Mouse (Mus musculus) c-Kit-positive CD71-positive TER-119-positive erythroid progenitor cells, embryonic 14.5 days (primary cell): ENCODE results near the gene Lrmp.
"Not testable (repeated sequence)": the region's sequence is repeated elsewhere in the genome, so short reads cannot be mapped to it uniquely, and the experiment has no call there.

Source experiments
- DNase-seq: peaks from one replicate; pipeline ENCODE4 v3.0.0-alpha.2; 2013; ENCODE audit warnings: low spot score

Lrmp gene

DNA sequence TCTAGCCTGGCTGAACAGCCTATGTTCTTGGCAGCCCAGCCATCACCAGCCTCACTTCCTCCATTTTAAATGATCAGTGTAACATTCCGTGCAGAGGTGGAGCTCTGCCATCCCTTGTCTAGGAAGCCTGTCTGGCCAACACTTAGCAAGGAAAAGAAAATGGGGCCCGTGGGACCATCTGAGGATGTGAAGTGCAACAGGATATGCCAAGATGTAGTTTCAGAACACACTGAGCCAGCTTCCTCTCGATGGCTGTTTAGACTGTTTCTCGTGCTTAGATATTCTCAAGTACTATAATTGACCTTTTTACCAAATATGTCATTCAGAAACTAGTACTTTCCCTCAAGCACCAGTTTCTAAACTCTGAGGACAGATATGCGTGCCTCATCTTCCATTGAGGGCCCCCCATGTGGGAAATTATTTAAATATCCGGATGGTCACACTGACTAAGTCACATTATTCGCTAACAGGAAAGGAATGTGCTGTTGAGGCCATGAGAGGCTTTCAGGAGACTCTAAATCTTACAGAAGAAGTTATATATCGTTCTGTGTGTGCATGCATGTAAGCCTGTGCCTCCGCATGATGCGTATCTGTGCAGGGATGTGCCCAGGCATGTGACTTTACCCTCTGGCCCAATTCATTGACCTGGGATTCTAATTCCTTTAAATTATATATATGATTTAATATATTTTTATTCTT, 11.1 kb upstream of the Lrmp start:
- no peak for DNase-seq

DNA sequence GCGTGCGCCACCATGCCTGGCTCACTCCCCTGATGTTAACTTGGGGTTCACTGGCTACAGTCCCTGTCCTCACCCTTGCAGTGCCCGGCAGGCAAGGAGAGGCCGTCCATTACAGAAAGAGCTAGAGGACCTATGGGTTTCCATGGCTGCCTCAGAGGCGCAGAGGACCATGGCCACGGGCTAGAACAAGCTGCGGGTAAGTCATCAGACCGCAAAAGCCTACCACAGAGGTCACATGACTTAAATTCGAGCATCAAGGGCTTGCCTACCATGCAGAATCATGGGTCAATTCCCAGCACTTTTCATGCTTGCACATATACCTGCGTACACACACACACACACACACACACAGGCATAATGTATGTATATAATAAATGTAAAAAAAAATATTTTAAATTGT, 10.0 kb upstream of the Lrmp start:
- DNase-seq, result no peak

DNA sequence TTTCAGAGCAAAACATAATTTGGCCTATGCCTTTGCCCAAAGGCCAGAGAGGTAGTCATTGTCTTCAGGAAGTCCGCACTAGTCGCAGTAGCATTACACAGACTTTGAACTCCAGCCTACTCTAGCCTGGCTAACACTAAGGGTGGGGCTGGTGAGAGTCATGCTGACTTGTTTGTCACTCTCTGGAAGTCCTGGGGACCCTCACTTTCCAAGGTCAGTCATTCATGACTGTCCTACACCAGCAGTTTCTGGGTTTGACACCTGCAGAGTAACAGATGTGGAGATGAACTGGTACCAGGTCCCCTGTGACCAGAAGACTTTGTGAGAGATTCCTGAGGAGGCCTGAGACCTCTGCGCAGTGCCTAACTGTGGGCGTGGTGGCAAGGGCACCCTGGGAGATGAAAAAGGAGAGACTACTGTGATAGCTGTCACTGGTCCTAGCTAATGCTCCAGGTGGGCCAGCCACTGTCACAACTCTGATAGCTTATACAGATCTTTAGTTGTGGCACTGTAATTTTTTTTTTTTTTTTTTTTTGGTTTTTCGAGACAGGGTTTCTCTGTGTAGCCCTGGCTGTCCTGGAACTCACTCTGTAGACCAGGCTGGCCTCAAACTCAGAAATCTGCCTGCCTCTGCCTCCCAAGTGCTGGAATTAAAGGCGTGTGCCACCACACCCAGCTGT, 9.2 kb upstream of the Lrmp start:
- DNase-seq, result no peak

DNA sequence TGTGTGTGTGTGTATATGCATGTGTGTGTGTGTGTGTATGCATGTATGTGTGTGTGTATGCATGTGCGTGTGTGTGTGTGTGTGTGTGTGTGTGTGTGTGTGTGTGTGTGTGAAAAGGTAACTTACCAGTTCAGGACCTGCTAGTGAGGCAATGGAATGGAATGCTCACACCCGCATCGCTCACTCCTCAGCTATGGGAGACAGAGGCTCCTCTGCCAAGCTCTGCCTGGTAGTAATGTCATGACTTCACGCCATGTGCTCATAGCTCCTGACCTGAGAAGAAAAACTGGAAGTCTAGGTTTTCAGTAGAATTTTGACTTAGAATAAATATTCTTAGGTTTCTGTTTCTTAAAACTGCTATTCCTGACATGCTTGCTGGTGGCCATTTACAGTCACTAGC, 4.7 kb upstream of the Lrmp start:
- DNase-seq, result no peak

DNA sequence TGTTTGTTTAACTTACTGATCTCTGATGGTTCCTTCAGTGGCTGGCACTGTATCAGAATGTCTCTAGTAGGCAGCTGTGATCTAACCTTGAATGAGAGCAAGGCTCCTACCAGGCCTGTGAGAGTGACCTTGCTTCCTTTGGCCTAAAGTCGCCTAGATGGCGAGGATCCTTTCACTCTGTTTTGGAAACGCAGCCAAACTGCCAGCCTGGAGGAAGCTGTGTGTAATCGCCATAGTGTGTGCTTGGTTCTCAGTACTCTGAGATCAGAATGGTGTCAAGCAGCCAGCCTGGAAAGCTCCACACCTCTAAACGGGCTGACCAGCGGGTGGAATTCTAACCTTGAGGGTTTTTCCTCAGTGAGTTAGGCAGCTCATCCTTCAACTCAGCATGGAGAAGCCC, 2.6 kb upstream of the Lrmp start:
- no peak for DNase-seq

DNA sequence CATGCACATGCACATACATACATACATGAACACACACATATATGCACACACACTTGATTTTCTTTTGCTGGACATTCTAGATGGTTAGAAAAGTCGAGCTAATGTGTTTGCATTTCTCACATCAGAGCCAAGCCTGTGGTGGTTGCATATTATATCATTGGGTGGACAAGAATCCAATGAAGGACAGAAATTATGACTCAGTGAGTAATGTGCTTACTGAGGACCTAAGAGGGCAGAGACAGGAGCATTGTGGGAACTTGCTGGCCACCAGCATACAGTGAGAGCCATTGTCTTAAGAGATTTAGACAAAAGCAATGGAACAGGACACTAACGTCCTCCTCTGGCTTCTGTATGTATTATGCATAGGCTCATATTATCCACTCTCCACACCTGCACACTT, 892 bp upstream of the Lrmp start:
- DNase-seq, result no peak

DNA sequence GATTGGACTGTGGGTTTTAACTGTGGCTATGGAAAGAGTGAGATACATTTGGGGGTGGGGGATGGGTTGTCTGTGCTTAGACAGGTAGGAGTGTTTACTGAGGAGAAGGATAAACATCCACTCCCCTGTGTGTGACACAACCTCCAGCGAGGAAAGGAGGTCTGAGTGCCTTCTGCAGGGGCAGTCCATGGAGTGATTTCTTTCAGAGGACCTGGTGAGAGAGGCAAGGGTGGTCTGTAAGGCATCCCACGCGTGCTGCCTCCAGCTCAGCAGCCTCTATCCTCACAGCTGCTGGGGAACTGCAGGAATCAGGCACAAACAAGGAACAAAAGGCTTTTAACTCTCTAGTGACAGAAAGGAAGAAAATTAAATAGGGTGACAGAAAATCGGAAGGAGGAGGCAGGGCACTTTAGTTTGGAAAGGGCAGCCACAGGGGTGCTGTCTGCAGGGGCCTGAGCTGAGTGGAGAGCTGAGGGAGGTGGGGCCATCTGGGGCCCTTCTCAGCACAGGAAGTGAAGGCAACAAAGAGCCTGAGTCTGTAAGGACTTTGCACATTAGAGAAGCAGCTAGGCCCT, 732 bp downstream of the Lrmp start:
- DNase-seq, result no peak

DNA sequence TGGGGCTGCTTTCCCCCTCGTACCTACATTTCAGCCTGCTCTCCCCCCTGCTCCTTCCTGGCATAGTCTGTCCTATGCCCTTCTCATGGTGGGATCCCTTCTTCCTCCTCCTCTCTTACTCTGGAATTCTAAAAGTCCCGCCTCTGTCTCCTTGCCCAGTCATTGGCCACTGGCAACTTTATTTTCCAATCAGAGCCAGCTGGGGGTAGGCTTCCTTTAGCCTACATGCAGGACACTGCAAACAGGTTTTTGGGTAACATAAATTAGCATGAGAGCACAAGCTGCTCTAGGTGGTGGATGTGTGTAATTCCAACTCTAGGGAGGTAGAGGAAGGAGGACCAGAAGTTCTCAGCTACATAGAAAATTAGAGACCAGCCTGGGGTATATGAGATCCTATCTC, 4.6 kb downstream of the Lrmp start:
- no peak for DNase-seq

DNA sequence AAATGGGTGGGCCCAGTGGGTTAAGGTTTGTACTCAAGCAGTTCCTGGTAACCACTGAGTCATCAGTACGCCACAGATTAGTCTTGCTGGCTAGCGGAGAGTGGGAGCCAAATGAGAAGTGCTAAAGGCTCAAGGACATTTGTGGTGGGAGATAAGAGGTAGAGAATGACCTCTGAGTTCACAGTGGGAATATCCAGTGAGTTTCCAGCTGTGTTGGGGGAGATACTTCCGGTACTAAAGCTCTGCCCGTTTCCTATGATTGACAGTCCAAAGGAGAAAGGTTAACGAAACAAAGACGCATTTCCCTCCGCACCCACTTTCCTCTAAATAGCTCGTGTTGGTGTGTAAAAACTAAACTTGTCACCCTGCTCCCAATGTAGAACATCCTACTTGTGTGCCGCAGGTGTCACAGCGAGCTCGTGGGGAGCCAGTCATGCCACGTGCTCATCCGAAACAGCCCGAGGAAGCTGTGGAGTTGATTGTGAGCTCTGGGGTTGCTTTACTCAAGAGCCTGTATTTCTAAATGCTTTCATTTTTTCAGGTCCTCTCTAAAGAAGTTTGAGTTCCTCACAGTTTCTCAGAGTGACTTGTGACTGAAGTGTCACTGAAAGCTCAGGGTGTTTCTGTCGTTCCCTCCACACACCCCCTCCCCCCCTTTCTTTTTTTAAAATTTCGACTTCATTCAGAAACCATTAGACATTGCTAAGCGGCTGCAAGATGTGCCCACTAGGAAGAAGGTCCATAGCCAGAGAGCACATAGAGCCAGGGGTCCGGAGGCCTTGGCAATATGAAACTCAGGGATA, 5.5 kb downstream of the Lrmp start:
- peak; percentile 66 for DNase-seq

DNA sequence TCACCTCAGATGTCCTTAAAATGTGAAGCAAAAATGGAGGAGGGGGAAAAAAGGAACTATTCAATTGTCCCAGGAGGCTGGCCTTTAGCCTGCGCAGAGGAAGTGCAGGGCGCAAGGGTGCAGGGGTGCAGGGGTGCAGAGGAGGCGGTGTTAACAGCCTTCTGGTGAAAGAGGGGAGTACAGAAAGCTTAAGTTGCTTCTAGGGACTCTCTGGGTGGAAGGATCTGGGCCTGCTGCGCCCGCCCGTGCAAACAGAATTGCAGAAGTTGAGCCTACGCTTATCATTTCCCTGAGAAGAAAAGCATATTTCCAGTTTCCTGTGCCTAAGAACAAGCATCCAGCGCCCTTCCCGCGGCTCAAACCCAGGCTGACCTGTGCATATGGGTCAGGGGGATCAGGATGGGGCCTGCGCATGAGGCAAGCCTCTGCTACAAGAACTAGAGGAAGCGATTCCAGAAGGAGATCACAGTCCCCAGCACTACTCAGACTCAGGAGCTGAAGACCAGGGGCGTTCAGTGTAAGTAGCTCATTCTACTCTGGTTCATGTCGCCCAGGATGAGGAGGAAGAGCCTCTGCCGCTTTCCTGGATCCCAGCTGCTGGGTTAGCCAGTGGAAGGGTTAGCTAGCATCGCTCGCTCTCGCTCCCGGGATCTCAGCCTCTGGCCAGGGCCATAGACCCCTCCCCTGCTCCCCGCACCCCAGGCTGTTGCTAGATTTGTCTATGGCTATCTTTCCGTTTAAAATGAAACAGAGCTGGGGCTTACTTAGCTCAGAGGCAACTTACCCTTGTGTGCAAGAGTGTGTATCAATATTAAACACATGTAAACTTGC, 6.4 kb downstream of the Lrmp start:
- peak; percentile 42 for DNase-seq

DNA sequence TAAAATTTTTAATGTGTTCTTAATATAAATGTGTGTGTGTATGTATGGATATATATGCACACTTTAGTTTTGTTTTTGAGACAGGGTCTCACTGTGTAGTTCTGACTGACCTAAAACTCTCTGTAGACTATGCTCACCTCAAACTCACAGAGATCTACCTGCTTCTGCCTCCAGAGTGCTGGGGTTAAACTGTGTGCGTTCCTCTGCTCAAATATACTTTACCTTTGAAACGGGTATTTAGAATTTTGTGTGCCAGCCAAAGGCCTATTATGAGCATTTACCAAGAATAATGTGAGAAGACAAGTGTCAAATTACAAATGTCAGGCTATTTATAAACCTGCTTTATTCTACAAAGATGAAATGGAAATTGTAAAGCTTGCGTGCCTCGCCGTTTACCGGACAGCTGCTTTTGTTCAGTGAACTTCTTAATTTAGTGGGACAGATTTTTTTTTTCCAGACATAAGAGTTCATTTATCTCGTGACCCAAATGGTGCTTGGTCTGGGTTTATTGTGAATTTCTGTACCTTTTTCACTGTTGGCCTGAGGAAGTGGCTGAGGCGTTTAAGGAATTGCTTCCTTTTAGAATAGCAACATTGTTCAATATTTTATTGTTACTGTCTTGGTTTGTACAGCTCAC, 7.1 kb downstream of the Lrmp start:
- peak; percentile 32 for DNase-seq

DNA sequence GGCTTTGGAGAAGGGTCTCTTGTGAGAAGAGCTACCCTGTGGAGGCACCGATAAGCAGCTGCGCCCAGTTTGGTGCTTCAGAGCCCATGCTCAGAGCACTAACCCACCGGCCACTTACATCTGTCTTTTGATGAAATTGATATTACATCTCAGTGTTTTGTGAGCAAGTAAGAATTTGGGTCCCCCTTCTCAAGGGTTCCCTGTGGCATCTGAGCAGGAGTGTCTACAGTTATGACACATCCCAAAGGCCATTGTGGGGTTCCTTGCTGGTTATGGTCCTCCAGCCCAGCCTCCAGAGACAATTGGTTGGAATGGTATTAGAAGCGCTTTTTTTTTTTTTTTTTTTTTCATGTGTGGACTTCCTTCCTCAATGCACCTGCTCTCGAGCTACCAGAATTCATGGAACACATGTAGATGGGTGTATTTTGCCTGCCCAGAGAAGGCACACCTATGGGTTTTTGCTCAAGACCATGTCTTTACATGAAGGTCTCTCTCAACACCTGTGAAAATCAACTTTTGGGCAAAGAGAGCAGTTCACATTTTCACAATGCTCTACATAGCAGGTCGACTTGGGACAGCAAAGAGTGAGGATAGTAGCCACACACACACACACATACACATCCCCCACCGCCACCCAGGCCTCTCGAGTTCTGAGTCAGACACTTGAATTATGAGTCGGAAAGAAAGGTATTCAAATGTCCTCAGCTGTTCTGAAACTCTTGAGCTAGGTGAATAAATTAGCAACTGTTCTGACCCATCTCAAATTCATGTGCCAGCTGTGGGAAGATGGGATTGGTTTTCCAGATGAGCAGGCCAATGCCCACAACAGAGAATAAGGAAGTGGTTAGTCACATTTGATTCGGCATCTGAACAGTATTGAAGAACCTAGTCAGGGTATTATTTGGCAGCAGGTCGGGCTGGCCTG, 7.9 kb downstream of the Lrmp start:
- peak; percentile 22 for DNase-seq

DNA sequence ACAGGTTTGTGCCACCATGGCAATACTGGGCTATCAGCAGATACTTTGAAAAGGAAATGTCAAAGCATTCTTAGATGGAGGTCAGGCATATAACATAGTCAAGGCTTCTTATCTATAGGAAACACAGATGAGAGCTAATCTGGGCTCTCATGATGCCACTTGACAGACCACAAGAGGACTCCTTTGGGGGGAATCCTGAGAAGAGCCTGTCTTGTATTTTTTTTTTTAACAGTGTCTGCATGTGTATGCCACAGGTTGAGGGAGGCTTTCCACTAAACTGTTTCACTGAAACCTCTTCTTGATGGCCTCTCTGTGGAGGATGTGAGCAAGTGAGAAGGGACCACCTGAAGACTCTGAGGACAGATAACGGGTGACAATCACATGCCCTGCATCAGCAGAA, 9.2 kb downstream of the Lrmp start:
- peak; percentile 66 for DNase-seq

DNA sequence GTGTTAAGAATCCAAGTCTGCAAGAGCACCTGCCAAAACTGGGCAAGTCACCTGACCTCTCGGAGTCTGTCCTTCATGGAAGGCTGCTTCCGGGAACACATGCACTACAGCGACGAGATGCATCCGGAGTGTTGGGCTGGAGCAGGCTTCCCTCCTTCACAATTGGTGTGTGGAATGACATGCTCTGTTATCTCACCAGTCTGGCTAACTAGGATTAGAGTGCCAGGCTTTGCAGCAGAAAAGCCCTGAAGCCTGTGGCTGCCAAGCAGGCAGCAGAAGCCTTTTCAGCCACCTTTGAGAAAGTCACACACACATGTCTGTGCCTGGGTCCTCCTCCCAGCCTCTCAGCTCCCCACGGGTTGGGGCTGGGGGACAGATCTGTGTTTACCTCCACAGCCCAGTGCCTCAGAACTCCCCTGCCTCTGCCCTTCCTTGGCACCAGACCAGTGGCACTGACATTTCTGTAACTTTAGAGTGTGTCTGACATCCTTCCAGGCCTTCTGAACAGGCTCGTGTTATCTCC, 10.2 kb downstream of the Lrmp start:
- peak; percentile 28 for DNase-seq

DNA sequence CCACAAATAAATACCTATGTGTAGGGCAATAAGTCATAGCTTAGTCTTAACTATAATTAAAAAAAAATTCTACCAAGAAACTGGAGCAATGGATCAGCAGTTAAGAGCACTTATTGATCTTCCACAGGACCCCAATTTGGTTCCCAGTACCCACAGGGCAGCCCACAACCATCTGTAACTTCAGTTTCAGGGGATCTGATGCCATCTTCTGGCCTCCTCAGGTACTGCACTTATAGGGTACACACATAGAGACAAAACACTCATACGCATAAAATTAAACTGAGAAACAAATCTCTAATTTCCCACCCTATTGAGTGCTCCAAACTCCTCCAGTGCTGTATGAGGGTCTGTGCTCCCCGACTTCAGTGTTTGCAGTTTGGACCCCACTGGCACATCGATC, 12.2 kb downstream of the Lrmp start:
- no peak for DNase-seq

DNA sequence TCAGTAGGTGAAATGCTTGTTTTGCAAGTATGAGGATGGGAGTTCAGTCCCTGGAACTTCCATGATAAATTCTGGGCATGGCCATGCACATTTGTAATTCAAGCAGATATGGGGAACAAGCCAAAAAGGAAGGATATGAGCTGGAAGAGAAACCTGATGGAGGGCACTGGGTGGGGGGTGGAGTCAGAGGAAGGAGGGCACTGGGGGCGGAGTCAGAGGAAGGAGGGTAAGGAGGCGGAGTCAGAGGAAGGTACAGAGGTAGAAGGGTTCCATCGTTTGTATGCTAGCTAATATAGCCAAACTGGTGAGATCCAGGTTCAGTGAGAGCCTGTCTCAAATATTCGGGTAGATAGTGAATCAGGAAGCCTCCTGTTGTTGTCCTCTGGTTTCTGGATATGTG, 14.1 kb downstream of the Lrmp start:
- no peak for DNase-seq

DNA sequence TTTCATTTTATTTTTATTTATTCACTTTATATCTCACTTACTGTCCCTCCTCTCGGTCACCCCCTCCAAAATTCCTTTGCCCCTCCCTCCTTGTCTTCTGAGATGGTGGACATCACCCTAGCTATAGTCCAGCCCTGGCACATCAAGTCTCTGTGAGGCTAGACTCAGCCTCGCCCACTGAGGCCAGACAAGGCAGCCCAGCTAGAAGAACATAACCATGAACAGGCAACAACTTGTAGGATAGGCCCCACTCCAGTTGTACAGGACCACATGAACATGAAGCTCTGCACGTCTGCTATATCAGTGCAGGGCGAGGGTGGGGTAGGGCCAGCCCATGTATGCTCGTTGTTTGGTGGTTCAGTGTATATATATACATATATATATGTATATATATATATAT, 16.5 kb downstream of the Lrmp start:
- no peak for DNase-seq

DNA sequence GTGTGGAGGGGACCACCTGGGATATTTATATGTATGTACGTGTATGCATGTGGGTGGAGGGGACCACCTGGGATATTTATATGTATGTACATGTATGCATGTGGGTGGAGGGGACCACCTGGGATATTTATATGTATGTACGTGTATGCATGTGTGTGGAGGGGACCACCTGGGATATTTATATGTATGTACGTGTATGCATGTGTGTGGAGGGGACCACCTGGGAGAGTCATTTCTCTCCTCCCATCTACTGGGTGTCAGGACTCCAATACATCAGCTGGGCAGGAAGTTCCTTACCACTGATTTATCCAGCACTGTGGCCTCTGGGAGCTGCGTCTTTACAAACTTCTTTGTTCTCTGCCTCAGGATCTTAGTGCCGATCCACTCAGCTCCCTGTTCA, 17.5 kb downstream of the Lrmp start:
- not testable (repeated sequence) for DNase-seq

DNA sequence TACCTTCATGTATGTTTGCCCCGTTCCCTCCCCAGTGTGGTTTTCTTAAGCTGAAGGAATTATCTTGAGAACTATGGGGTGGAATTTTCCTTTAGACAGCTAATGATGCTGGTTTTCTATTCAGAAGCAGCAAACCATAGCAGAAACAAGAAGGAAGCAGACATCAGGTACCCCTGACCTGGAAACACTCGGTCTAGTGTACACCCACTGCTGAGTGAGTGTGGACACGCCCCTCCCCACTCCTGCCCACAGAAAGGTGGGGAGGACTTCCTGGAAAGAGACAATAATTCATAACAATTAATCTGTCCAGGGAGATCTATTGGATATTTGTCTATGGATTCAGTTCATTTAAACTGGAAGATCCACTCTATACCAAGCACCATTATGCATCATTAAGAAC, 19.8 kb downstream of the Lrmp start:
- no peak for DNase-seq

DNA sequence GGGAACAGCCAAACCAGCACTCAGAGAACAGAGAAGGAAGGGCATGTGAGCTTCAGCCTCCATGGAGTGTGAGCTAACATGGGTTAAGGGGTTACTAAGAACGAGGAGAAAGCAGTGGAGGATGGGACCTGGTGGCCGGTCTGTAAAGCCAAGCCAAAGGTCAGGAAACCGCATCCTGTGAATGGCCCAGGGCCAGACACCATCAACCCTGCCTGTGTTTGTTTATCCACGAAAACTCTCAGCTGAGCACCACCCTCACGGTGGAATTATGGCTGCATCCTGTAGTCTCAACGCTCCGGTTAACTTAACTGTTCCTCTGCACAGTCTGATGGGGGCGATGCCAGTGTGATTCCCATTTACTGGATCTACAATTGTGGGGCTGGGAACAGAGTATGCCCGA, 20.4 kb downstream of the Lrmp start:
- DNase-seq, result no peak
